Mouse (Mus musculus) cerebellum, adult (tissue): Measurements from ENCODE around the gene Glis3.
A peak's percentile ranks its signal among the peaks of the same experiment; 100 is the strongest.

ENCODE experiments used
- ATAC-seq: cut with Nextera tagmentation; 2 replicates; pipeline ENCODE4 v1.9.2; 2017; ENCODE audit warnings: mild to moderate bottlenecking, moderate library complexity, mixed read lengths; ENCODE audit not compliant: insufficient number of reproducible peaks, low FRiP score, low TSS enrichment

The Glis3 gene

DNA sequence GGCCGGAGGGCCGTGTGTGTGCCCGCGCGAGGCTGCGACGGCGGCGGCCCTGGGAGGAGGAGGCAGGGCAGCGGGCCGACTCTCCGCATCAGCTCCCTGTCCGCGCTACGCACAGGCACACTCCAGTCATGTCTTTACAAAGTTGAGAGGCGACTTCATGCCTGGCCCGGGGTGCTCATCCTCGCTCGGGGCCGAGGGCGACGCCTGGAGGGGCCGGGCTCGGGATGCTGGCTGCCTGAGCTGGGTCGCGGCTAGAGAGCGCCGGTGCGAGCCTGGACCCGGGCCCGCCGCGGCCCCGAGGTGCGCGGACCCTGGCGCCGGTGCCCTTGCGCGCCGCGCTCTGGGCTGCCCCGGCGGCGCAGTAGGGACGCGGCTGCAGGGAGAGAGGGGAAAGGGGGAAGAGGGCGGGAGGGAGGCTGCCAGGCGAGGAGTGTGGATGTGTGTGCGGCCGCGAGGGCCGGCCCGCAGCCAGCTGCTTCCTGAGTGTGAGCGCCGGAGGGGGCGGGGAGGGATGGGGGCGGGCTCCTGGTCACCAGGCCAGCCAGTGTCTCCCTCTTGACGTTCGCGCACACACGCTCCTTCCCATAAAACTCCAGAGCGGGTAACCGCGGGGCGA is at the start of gene Glis3:
Gene Glis3, minus strand, starts transcription at position 302 of the 616 bp plus-strand sequence.
- no peak for ATAC-seq

DNA sequence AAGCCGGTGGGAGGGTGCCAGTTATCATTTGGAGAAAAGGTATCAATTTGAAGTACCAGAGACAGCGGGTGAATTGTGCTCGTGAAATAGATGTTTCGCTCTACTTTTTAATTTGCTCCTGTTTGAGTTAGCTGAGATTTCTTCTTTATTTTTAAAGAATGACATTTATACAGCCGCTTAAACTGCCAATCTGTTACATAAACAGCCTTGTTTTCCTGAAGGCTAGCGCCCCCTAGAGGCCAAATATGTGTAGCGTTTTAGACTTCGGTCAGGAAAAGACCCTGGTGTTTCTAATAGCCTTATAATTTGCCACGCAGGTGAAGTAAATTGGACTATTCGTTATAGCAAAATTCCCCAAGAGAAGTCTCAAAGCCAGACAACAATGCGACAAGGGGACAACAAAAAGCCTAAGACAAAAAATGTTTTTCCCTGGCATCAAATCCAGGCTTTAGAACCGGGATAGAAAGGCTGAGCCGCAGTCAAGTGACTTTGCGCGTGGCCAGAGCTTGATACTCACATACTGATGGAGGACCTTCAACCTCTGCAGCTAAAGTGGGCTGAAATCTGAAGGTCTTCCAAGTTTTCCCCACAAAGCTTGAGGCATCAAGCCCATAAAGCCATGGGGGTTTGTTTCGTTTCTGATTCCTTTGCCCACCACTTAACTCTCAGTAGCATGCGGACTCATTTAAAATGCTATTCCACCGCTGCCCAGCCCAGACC is 46.4 kb upstream of the Glis3 start:
- peak; percentile 31; the same call in 1 of the 2 replicates for ATAC-seq

- ATAC-seq = no peak
These were observed 44.8 kb upstream of the Glis3 start for GRCm38 (mm10) chr19:28724641-28725040.

DNA sequence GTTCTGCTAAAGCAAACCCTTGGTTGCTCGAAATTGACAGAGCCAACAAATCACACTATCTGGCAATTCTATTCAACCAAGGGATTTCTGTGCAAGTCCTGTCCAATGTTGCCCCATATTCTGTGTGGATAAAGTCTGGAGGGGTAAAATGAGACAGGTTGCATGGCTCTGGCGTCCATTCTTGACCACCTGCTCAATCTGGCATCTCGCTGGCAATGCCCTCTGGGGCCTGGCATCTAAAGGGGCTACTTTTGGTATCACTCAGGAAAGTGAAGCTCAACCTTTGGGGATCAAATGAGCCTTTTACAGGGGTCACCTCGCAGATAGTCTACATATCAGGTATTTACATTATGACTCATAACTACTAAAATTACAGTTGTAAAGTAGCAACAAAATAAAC is 42.7 kb upstream of the Glis3 start:
- ATAC-seq = no peak

GRCm38 (mm10) chr19:28721834-28722233 is 42.0 kb upstream of the Glis3 start:
- ATAC-seq = no peak

GRCm38 (mm10) chr19:28720016-28720415 is 40.1 kb upstream of the Glis3 start:
- no peak for ATAC-seq

DNA sequence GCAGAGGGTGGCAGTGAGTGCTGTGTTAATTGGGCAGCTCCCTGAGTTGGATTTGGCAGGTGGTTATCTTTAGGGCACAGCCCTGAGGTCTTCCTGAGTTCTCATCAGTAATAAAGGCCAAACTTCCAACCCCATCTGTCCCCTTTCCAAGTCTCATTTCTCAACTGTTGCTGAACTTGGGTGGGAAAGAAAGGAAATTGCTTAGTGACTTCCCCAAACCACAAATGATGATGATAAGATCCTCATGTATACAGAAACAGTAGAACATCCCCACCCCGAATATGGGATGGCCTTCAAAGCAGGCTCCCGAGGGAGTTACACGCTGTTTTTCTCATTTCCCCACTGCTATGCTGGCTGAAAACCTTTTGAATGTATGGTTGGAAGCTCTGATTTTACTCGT is 34.8 kb upstream of the Glis3 start:
- ATAC-seq = no peak

- ATAC-seq = no peak
These were observed 17.8 kb upstream of the Glis3 start for GRCm38 (mm10) chr19:28697718-28698117.

DNA sequence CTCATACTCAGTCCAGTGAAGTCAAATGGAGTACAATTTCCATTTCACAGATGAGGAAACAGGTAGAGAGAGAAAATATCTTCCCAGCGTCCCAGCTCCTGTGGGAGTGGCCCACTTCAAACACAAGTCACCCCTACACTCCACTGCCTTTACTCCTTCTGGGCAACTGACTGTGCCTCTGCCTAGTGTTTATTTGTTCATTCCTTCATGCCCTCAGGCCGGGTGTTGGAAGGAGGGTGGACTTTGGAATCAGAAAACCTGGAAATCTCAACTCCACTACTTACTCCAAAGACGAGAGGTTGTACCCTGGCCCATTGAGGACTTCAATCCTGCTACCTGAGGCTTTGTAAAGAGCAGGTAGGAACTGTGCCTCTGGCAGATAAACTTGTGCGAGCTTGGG is 6.5 kb upstream of the Glis3 start:
- no peak for ATAC-seq

- no peak for ATAC-seq
These were observed 5.6 kb upstream of the Glis3 start for GRCm38 (mm10) chr19:28685484-28685883.

GRCm38 (mm10) chr19:28684347-28684746 is 4.5 kb upstream of the Glis3 start:
- no peak for ATAC-seq

DNA sequence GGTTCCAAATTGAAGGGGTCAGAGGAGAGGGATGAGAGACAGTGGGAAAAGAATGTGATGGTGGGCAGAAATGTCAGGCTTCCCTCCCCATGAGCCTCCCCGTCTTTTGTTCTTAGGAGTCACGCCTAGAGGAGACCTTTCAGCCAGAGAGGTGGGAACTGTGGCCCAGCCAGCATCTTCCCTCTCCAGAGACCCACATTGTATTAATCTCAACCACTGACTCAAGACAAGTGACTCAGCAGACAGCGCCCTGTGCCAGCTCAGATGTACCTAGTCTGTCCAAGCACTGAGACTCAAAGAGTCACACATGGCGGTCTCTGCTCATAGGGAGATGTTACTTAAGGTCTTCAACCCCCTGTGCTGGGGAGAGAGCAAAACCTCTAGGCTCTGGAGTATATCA is 3.5 kb upstream of the Glis3 start:
- no peak for ATAC-seq

- ATAC-seq = no peak
These were observed 544 bp downstream of the Glis3 start for GRCm38 (mm10) chr19:28679291-28679775.

GRCm38 (mm10) chr19:28678646-28679270 is 1.1 kb downstream of the Glis3 start:
- ATAC-seq = no peak

DNA sequence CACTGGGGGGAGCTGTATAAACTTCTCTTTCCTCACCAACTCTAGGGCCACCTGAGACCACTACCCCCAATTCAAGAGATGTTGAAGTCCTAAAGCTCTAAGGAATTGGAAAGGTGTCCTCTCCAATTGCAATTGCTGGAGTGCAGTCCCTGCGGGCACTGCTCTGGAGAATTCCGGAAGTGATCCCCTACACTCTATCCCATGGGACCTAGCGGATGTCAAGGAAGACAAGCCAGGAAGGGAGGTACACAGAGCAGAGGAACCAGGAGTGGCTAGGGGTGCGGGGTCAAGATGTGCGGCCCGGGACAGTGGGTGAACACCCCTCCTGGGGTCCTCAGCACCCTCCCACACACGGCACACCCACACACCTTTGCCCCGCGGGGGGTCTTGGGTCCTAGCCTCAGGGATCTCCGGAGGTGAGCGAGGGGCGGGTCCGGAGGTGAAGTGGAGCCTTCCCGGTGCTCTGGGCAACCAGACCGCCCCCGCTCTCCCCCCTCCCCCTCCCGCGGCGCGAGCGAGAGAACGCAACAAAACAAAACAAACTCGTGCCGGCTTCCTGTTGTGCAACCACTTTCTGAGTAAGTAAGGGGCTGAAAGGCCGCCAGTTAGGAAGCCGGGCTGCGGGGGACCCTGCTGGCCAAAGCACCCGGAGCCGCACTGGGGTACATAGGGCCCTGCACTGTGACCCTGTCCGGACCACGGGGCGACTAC is 2.0 kb downstream of the Glis3 start:
- ATAC-seq = 0 out of 2 replicates have a peak, but pooled peaks have one; percentile 8

DNA sequence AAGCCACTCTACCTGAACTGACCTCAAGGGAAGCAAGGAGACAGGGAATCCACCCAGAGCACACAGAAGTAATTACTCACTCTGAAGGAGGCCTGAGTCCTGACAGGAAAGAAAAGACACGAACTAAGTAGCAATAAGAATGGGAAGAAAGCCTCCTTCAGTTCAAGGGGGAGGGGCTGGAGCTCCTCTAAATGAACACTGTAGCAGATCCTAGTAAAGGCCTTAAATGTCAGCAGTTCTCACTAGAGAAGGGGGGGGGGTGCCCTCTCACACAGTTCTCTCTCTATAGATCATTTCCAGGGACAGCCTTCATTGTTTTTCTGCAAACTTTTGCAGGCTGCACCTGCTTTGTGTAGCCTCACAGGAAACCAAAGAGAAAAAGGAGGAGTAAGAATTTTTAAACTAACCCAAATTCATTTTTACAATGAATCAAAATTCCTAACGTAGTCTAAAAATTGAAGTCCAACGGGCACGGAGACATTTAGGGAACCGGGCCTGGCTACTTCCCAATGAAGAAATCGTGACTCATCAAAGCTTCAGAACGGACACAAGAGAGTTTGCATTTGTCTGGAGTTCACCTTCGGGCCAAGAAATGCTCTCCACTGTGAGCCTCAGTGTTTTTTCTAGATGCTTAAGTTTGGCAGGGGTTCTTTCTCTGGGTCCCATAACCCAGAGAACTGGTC is 2.7 kb downstream of the Glis3 start:
- no peak for ATAC-seq

DNA sequence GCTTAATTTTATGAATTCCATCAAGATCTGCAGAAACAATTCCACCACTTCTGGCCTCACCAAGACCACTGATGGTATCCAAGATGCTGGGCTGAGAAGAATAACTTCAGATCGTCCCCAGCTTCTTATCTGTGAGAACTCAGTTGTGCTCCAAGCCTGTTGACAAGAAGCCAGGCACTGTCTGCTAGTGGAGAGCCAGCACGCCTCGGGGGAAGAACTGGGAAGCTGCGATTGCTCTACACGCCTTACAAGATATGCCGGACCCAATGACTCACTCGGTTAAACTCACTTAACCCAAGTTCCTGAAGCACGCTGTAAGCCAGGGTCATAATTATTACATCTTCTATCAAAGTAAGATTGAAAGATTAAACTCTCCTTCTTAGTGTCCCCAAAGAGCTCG is 16.1 kb downstream of the Glis3 start:
- no peak for ATAC-seq

GRCm38 (mm10) chr19:28663148-28663547 is 16.7 kb downstream of the Glis3 start:
- no peak for ATAC-seq

DNA sequence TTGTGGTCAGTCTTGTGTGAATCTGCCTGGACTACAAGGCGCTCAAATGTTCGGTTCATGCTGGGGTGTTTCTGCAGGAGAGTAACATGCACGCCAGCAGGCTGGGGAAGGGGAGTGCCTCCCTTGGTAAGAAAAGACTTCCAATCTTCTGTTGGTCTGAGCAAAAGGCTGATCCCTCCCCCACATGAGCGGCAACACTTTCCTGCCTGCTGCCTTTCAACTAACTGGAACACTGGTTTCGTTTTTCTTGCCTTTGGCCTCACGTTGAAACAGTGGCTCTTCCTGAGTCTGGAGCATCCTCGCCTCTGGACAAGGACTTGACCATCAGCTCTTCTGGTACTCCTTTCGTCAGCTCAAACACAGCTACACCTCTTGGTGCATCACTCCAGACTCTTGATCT is 17.4 kb downstream of the Glis3 start:
- no peak for ATAC-seq

- no peak for ATAC-seq
These were observed 19.0 kb downstream of the Glis3 start for GRCm38 (mm10) chr19:28660912-28661311.
